Mouse (Mus musculus) cerebellum, adult 11 months (tissue): ENCODE results near the gene Fgb.

Experiments
- DNase-seq: peaks from one replicate; pipeline ENCODE4 v3.0.0; 2022

Gene Fgb

DNA sequence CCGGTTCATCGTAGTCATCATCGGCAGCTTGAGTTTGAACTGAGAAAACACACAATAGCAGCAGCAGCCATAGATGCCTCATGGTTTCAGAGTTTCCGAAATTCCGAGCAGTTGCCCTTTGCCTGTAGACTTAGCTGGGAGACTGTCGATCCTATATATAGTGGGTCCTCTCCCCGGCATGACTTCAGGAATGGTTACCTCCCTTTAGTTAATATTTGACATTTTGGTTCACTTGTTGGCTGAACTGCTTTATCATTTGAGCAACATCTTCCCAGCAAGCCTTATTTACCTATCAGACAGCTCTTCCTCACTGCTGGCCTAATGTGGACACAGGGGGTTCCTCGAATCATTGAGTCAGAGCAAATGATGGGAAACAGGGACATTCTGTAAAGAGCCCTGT lies at the start of gene Fgb:
Gene Fgb, minus strand, starts transcription at position 184 of the 400 bp plus-strand sequence.
- no peak for DNase-seq

DNA sequence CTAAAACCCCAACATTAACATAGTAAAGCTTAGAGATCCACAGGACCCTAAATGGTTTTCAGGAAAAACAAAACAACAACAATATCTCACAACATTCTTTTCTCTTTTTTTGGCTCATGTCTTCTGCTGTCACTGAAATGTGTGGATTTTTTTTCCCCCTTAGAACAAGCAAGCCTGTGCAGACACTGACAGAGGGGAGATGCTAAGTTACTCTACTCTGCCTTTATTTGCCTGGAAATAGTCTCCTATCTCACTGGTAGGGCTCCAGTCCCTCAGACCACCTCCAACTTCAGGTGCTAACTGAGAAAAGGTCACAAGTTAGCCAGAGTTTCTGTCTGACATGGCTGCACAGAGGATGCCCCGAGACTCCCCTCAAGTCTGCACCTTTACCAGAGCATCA lies 49.5 kb upstream of the Fgb start:
- no peak for DNase-seq

DNA sequence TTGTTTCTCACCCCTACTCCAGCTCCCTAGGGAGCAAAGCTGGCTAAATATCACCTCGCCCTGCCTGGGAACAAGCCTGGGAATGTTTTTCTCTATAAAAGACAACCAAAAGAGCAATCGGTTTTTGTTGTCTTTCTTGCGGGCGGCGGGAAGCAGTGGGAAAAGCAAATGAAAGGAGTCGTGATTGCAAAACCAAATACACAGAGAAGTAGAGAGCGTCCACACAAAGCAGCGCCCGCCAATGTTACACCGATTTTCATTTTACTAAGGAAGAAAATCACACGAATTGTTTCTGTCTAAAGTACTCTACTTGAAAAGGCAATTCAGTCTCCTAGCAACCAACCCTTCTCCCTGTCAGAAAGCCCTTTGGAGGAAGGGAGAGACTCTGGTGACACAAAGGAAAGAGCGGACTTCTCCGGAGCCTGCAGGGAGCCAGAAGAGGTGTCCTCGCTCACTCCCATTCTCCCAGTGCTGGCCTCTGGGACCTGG lies 48.9 kb upstream of the Fgb start:
- no peak for DNase-seq

DNA sequence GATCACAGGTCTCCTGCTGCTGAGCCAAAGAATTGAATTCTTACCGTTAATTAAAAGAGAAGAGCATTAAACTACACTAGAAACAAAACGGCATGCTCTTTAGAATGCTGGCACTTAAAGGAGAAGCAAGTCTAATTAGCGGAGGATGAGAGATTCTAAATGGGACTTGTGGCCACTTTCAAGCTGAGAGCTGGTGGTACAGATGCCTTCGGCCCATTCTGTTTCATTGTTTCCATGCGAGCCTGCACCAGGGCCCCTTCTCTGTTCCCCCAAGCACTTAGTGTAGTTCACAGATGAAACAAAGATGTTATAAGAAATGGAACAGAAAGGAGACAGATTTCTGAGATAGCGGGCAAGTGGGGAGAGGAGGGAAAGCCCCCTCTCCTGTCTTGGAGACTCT lies 47.9 kb upstream of the Fgb start:
- no peak for DNase-seq

DNA sequence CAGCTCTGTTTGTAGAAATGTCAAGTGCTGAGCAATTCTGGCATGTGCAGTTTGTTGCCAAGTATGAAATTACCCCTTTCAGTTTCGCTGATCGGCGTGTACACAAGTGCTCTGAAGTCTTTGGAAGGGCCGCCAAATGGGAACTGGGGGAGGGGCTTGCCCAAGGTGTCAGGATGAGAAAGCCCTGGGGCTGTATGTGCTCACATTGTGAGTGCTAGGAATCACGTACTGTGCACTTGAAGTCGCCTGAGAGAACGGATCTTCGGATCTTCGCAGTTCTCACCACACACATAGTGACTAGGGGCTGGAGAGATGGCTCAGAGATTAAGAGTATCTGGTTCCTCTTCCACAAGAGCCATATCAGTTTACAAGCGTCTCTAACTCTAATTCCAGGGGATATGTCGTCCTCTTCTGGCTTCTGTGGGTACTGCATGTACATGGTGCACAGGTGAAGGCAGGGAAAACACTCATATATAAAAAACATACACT lies 30.9 kb upstream of the Fgb start:
- DNase-seq = peak; percentile 27

DNA sequence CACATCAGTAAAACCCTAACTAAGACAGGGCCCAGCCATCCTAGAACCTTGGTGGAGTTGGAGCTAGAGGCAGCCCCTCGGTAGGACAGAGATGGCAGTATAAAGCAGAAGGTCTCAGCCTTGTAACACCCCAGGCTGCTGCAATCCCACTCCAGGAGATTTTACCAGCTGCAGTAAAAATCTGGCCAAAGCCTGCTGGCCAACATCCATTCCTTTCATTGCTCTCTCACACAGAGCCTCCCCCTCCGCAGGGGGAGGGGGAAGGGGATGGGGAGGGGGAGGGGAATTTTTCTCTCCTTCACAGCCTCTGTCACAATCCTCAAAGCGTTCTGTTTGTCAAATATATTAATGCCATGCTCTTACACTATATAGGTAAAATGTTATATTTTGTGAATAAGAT lies 26.9 kb upstream of the Fgb start:
- DNase-seq = no peak

DNA sequence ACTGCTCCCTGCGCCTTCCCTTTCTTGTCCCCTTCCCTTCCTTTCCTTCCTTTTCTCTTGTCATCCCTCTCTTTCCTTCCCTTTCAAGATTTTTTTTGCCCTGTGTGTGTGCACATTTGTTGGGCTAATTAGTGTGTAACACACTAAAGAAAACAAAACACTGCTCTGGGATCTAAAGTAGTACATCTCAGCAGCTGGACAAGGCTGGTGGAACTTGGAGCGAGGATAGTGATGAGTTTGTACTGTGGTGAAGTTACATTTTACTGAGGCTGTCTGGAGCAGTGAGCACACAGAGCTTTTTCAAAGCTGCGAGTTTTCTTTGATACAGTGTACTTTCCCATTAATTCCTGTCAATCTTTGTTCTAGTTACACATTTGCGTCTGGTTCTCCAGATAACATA lies 20.6 kb upstream of the Fgb start:
- DNase-seq = no peak

DNA sequence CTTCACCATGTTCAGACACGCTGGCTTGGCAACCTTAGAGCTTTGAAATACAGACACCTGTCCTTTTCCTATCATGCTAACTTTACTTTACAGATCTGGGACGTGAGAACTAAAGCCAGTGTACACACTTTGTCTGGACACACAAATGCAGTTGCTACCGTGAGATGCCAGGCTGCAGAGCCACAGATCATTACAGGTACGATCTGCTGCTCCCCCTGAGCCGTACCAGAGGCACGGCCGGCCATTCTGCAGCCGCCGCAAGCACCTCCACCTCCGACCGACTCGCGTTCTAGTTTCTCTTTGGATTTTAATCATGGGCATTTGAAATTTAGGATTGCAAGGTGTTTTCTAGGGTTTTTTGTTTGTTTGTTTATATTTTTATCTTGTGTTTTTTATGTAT lies 19.2 kb upstream of the Fgb start:
- no peak for DNase-seq

DNA sequence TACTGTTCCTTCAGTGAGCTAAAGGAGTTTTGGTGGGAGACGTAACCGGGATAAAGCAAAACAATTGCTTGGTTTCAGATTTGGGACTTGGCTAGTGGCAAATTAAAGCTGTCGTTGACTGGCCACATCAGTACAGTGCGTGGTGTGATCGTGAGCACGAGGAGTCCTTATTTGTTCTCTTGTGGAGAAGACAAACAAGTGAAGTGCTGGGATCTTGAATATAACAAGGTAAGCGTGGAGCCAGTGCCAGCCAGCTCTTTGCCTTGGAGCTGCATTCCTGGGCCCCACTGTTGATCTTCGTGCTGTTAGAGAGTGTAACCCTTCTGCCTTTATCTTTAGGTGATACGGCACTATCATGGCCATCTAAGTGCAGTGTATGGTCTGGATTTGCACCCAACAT lies 18.3 kb upstream of the Fgb start:
- DNase-seq = no peak

DNA sequence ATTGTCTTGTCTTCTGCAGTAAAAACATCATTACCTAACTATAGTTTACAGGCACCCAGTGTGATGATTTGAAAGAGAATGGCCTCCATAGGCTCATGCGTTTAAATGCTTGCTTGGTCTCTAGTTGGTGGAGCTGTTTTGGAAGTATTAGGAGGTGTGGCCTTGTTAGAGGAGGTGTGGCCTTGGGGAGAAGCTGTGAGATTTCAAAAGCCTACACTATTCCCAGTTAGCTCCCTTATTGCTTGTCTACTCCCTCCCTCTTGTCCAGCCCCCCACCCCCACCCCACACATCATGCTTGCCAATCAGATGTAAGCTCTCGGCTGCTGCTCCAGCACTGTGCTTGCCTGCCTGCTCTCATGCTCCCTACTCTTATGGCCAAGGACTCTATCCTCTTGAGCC lies 7.4 kb upstream of the Fgb start:
- no peak for DNase-seq

DNA sequence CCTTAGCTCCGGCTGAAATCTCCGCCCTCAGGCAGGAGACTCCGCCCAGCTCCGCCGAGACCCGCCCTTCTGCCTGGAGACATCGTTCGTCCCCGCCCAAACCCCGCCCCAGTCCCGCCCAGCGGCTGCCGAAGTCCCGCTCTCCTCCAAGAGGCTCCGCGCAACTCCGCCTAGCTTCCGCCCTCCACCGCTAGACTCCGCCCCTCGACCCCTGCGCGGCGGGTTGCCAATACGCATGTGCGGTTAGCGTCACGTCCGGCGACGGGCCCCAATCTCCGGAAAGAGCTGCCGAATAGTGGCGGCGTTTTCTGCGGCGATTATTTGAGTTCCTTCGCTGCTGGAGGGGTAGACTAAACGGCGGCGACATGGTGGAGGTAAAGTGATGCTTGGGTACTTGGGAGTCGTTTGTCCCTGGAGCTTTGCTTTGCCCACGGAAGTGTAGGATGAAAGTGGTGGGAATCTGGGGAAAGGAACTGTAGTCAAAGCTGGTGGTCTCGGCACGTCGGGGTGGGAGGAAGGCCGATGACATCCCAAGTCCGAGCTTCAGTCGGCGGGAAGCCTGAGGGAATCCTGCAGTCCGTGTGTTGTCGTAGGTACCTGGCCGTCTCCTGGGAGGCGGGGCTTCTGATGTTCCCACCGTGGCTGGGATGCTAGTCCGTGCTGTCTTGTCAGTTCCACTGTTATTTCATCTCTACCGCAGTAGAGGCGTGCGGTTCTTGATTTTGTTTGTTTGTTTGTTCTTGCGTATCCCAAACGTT lies 5.8 kb upstream of the Fgb start, which contains the start of gene Plrg1:
Gene Plrg1, plus strand, starts transcription at position 242 of the 758 bp plus-strand sequence.
- peak; percentile 99 for DNase-seq

DNA sequence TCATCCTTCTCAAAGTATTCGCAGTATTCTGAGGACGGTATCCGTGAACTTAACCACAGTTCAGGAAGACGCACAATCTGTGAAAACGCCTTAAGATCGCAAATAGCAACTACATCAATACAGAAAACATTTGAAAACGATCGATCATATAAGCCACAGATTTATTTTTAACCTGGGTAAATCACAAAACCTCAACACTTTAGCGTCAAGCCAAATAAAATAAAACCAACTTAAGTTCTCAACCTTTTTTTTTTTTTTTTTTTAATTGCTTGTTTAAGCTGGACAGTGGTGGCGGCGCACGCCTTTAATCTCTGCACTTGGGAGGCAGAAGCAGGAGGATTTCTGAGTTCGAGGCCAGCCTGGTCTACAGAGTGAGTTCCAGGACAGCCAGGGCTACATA lies 5.1 kb upstream of the Fgb start:
- no peak for DNase-seq

DNA sequence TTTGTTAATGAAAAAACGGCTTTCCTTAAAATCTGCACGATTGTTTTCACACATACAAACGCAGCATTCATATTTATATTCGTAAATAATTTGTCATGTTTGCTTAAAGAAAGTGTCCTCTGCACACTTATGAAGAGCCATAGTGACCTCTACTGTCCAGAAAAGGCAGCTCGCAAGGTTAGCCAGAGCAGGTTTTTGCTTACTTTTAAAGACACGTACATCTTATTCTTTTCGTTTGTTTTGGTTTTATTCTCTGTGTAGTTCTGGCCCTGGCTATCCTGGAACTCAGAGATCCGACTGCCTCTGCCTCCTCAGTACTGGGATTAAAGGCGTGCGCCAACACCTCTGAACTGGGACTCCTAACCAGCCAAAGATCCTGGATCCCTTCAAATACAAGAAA lies 4.1 kb upstream of the Fgb start:
- peak; percentile 12 for DNase-seq

DNA sequence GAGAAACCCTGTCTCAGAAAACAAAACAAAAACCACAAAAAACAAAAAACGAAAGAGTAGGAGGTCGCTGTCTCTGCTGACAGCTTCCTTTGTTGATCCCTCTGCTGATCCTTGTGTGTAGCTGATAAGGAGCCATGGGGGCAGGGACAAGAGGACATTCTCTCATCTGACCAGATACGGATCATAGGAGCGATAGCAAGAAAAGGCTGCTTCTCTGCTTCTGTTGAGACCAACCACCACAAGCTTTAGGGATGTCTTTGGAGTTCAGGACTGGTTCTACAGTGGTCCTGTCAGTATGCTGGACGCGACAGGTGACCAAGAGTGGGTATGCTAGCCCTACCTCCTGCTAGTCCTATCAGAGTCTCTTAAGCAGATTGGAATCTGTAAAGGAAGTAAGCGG lies 3.5 kb upstream of the Fgb start:
- no peak for DNase-seq

DNA sequence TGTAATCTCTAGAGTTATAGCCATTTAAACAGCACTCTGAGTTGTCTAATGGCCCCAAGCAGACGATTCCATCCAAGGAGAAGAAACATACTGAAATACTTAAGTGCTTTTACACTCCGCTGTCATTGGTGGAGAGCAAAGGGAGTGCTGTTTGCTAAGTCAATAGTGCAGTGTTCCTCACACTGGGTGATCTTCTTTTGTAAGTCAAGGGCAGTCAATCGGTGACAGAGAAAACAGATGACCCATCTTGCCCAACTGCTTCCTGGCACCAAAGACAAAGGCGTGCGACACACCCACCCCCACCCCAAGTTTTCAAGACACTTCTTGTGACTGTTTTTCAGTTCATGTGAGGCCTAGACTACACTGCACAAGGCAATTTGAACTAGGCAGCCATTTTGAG lies 2.4 kb upstream of the Fgb start:
- DNase-seq = no peak

DNA sequence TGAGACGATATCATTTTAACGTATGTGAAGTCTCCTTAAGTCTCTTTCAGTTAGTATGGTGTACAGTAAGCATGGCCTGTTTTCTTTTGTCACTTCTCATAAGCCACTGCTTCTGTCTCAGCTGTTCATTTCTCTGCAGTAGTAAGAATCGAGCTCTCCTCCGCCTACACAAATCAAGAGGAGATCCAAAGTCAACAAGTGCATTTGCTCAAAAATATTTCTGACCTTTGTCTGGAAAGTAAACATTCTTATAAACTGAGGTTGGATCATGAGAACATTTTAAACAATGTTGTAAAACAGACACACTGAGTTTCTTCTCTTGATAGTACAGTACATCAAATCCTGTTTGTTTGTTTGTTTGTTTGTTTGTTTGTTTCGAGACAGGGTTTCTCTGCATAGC lies 998 bp upstream of the Fgb start:
- no peak for DNase-seq

DNA sequence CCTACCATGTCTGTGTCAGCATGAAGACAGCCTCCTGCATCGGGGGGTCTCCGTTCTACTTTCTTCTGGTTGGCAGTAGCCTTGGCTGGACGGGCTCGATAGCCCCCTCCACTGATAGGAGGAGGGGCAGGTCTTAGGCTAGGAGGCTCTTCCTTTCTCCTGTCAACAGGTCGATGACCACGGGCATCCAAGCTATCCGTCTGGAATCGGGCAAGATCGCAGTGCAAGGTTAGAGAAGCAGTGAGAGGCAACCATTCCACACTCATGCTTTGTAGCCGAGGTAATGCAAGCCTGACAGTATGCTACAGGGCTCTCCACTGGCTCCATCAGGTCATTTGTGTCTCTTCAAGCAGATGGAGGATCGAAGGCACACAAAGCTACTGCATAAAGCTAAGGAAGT lies 3.0 kb downstream of the Fgb start:
- no peak for DNase-seq

DNA sequence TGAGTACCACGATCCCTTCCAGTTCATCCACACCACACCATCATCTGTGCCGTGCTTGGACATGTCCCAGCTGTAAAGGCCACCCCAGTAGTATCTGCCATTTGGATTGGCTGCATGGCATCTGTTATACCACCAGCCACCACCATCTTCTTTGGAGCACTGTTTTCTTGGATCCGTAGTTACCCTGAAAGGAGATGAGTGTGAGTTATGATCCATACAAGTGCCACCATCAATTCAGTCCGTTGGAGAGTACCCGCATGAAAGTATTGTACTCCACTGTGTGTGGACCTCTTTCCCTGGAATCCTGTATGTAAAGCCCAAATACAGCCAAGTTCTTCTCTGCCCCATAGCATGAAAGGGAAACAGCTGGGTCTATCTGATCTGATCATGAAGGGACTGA lies 7.2 kb downstream of the Fgb start:
- no peak for DNase-seq

DNA sequence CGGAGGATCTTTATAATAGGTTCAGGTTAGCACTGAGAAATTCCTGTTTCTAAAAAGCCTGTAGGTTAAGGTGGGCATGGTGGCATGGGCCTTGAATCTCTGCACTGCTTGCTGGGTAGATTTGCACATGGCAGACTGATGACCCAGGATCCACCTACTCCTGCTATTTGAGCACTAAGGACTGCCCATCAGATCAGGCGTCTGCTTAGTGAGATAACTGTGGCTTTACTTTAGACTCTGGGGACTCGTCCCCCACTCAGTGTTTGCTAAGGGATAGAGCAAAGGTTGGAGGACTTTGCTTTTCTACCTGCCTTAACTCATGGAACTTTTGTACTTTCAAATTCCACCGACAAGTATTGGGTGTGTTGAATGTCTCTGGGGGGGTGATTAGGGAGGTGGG lies 10.0 kb downstream of the Fgb start:
- no peak for DNase-seq

DNA sequence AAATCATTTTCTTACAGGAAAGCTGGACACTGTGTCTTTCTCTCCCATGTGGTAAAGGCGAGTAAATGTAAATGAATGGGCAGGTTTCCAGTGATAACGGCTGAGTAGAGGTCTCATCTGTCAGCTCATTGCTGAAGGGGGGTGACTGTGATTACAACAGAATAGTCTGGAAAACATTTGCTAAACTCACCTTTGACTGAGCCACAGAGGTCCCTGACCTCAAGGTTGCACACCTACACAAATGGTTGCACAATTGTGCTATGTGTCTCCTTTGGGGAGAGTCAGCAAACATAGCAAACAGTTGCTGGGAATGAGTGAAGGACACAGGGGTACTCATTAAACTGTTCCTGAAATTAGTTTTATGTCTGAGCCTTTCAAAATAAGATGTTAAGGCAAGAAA lies 10.8 kb downstream of the Fgb start:
- DNase-seq = no peak

DNA sequence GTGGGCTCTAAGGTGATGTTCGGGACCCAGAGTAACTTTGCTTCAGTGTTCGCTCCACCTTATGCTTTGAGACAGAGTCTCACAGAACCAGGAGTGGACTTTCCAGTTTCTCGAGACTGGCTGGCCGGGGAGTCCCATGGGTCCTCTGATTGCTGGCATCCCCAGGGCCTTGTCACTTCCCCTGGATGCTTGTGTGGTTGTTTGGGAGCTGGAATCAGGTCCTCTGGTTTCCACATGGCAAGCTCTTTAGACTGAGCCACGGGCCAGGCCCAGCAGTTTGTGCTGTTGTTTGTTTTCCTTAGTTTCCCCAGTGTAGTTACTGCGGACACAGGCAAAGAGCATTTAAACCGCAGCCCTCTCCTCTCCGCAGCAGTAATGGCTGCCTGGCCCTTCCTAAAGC lies 15.9 kb downstream of the Fgb start:
- DNase-seq = no peak

DNA sequence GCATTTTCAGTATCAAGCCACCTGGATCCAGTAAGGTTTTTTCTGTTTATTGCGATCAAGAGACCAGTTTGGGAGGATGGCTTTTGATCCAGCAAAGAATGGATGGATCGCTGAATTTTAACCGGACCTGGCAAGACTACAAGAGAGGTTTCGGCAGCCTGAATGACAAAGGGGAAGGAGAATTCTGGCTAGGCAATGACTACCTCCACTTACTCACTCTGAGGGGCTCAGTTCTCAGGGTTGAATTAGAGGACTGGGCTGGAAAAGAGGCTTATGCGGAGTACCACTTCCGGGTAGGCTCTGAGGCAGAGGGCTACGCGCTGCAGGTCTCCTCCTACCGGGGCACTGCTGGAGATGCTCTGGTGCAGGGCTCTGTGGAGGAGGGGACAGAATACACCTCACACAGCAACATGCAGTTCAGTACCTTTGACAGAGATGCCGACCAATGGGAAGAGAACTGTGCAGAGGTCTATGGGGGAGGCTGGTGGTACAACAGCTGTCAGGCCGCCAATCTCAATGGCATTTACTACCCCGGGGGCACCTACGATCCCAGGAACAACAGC lies 16.8 kb downstream of the Fgb start:
- no peak for DNase-seq

DNA sequence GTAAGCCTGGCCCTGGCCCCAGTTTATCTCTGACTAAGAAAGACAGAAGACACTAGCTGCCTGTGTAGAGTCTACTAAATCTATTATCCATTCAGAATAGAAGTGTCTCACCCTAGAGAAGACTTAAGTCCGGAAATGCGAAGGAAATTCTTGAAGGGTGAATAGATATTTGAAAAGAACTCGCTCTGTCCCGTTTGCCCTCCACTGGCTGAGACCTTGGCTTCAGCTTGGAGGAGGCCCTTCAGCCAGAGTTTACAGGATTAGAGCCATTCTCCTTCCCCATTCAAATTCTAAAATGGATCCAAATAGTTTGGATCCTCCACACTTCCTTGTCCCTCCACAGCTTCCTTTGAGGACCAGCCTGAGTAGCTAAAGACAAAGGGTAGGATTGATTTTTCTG lies 19.3 kb downstream of the Fgb start:
- no peak for DNase-seq

DNA sequence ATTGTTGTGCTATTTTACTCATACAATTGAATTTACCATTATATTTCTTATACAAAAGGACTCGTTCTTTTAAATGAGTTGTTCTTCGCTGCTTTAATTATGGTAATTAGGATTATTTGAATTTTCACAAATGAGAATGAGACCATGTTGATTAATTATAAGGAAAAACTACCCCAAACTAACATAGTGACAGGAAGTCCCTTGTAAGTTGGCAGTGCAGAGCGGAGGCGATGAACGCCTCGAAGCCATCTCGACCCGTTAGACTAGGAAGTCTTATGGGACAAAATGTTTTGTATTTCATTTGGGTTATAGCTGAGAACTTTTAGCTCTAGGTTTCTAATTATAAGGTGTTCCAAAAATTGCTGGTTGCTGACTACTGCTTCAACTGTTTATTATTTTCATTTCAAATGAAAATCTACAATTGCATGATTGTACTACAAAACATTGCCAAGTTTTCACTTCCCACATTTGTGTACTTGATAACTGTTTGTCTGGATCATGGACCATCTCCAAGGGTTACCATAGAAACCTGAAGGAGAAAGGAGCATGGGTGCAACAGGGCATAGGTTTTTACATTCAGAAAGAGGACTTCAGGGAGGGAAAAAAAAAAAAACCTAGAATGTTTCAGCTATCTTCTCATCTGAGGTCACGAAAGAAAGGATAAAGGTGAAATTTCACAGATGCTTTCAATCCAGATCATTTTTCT lies 22.0 kb downstream of the Fgb start:
- no peak for DNase-seq
